Mouse (Mus musculus) heart, postnatal 0 days (tissue): ENCODE measurements around the gene Sema5a. TPM values are rescaled to one million over a fixed set of nuclear protein-coding genes. Genes with fewer than 3 reads are reported as not detected.

Experiments used
- ATAC-seq: fragments of 200-750 bp; cut with Nextera tagmentation; 2 replicates; pipeline ENCODE4 v1.8.0; 2017; ENCODE audit warnings: low read depth, moderate number of reproducible peaks, moderate library complexity; ENCODE audit not compliant: insufficient read depth
- DNase-seq: peaks from one replicate; pipeline ENCODE4 v3.0.0-alpha.2; 2016; ENCODE audit warnings: low spot score
- H3K27ac ChIP-seq: fragments of 300-500 bp; sonication (generic); 2 replicates; pipeline ENCODE4 v1.5.1; 2014; ENCODE audit warnings: low read depth, mild to moderate bottlenecking
- H3K27me3 ChIP-seq: fragments of 300-500 bp; sonication (generic); 2 replicates; pipeline ENCODE4 v1.6.1; 2014; ENCODE audit warnings: low read length, mixed read lengths; ENCODE audit not compliant: control insufficient read depth, insufficient read depth
- H3K36me3 ChIP-seq: fragments of 300-500 bp; sonication (generic); replicated peaks from 2 replicates; pipeline ENCODE4 v1.6.1; 2014; ENCODE audit warnings: low read length, mixed read lengths; ENCODE audit not compliant: control insufficient read depth, insufficient read depth
- H3K4me1 ChIP-seq: fragments of 300-500 bp; sonication (generic); 2 replicates; pipeline ENCODE4 v1.6.1; 2014; ENCODE audit warnings: antibody characterized with exemption; ENCODE audit not compliant: control insufficient read depth, insufficient read depth
- H3K4me2 ChIP-seq: fragments of 300-500 bp; sonication (generic); 2 replicates; pipeline ENCODE4 v1.6.1; 2014; ENCODE audit warnings: low read depth, mild to moderate bottlenecking, low read length, moderate library complexity
- H3K4me3 ChIP-seq: fragments of 300-500 bp; sonication (generic); 2 replicates; pipeline ENCODE4 v1.5.1; 2014; ENCODE audit warnings: low read depth, low read length
- H3K9ac ChIP-seq: fragments of 300-500 bp; sonication (generic); replicated peaks from 2 replicates; pipeline ENCODE4 v1.6.1; 2014; ENCODE audit warnings: low read depth, low read length, mixed read lengths
- H3K9me3 ChIP-seq: fragments of 300-500 bp; sonication (generic); replicated peaks from 2 replicates; pipeline ENCODE4 v1.6.1; 2016; ENCODE audit warnings: low read length; ENCODE audit not compliant: control insufficient read depth
- CTCF ChIP-seq: IDR thresholded peaks from 2 replicates; pipeline ENCODE4 v1.5.1; 2016; ENCODE audit warnings: antibody characterized with exemption, control low read depth, low read depth
- EP300 ChIP-seq: IDR thresholded peaks from 2 replicates; pipeline ENCODE4 v1.6.1; 2016; ENCODE audit warnings: antibody characterized with exemption, low read depth
- WGBS: fragments of 180-500 bp; shearing (Covaris S2); extraction: QIAGEN DNeasy Blood & Tissue Kit; methylation state at CpG from one replicate; pipeline ENCODE4 v1.1.7; 2014; 5-methylcytosine and 5-hydroxymethylcytosine counted together
- polyA plus RNA-seq: library from polyadenylated mRNA; unstranded; fragments of >200 nt; fragmentation: Nextera tagmentation; extraction: Ambion mirVana; gene quantifications from 2 replicates; pipeline ENCODE4 v1.2.1, GENCODE M21; 2015
- total RNA-seq: library from RNA; depleted of rRNA; stranded (reverse); fragments of >200 nt; gene quantifications from 2 replicates; pipeline ENCODE4 v1.2.3, GENCODE M21; 2014; ENCODE audit warnings: low replicate concordance

Sema5a gene
- total and polyA plus RNA-seq, 2 experiments from 2014 or later, result 3.7 to 11.5 TPM

GRCm38 (mm10) chr15:32337810-32338209, 93.2 kb downstream of the Sema5a start:
- Histone ChIP-seq H3K9me3 (no peaks in the 10 kb centered on the region), H3K27ac (no peak overlapping the region), H3K36me3 (no peaks in the 10 kb centered on the region), H3K4me1 (peaks cover 7% of the 10 kb centered on the region; the same call in 1 of the 2 replicates), H3K27me3 (no peaks in the 10 kb centered on the region), H3K4me3 (no peak overlapping the region), H3K9ac (no peak overlapping the region), H3K4me2 (no peak overlapping the region)
- 92% methylated on average over 3 of the region's 3 CpGs for WGBS
- ATAC-seq, result no peak
- TF ChIP-seq CTCF (no peak), EP300 (no peak)
- DNase-seq, result no peak

GRCm38 (mm10) chr15:32338721-32339290, 94.2 kb downstream of the Sema5a start:
- ATAC-seq (no peak), DNase-seq (no peak)
- Histone ChIP-seq H3K4me2 (no peak overlapping the region), H3K27me3 (no peaks in the 10 kb centered on the region), H3K9ac (no peak overlapping the region), H3K9me3 (no peaks in the 10 kb centered on the region), H3K36me3 (no peaks in the 10 kb centered on the region), H3K27ac (no peak overlapping the region), H3K4me3 (no peak overlapping the region), H3K4me1 (peaks cover 2% of the 10 kb centered on the region; the same call in 1 of the 2 replicates)
- WGBS, result 67% methylated on average over 3 of the region's 3 CpGs
- no peak for TF ChIP-seq EP300

GRCm38 (mm10) chr15:32339426-32339825, 94.8 kb downstream of the Sema5a start:
- WGBS, result 56% methylated on average over 5 of the region's 5 CpGs
- ATAC-seq (no peak), DNase-seq (no peak)
- H3K27me3 ChIP-seq, result no peaks in the 10 kb centered on the region
- no peaks in the 10 kb centered on the region for H3K9me3 ChIP-seq
- no peaks in the 10 kb centered on the region for H3K4me1 ChIP-seq
- no peaks in the 10 kb centered on the region for H3K36me3 ChIP-seq
- H3K27ac ChIP-seq, result no peak overlapping the region
- H3K4me3 ChIP-seq, result no peak overlapping the region
- no peak overlapping the region for H3K4me2 ChIP-seq
- no peak overlapping the region for H3K9ac ChIP-seq
- no peak for TF ChIP-seq CTCF
- no peak for TF ChIP-seq EP300

GRCm38 (mm10) chr15:32341423-32341822, 96.8 kb downstream of the Sema5a start:
- Histone ChIP-seq H3K9ac (no peak overlapping the region), H3K27me3 (no peaks in the 10 kb centered on the region), H3K4me1 (no peaks in the 10 kb centered on the region), H3K36me3 (no peaks in the 10 kb centered on the region), H3K27ac (no peak overlapping the region), H3K4me3 (no peak overlapping the region), H3K9me3 (no peaks in the 10 kb centered on the region), H3K4me2 (no peak overlapping the region)
- WGBS, result 43% methylated on average over 2 of the region's 2 CpGs
- DNase-seq (no peak), ATAC-seq (no peak)
- TF ChIP-seq EP300 (no peak), CTCF (no peak)

DNA sequence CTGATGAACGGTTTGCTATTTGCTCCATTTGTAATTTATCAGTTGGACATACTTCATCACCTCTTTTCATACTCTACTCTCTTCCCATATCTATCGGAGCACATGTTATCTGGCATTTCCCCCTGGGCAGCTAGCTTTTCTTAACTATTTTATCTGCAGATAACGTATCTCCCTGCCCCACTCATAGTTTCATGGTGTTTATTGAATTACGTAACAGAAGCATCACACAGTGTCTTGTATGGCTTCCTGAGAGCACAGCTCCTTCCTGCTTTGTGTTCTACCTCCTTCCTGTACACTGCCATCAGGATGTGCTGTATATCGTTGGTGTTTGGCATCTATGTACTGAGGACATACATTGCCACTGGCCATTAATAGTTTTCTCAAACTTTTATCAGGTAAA, 98.9 kb downstream of the Sema5a start:
- ATAC-seq (no peak), DNase-seq (no peak)
- Histone ChIP-seq H3K9ac (no peak overlapping the region), H3K36me3 (no peaks in the 10 kb centered on the region), H3K27me3 (no peaks in the 10 kb centered on the region), H3K4me1 (no peaks in the 10 kb centered on the region), H3K27ac (no peak overlapping the region), H3K9me3 (no peaks in the 10 kb centered on the region), H3K4me3 (no peak overlapping the region), H3K4me2 (no peak overlapping the region)
- WGBS, result 43% methylated on average over 5 of the region's 5 CpGs
- TF ChIP-seq EP300 (no peak), CTCF (no peak)

DNA sequence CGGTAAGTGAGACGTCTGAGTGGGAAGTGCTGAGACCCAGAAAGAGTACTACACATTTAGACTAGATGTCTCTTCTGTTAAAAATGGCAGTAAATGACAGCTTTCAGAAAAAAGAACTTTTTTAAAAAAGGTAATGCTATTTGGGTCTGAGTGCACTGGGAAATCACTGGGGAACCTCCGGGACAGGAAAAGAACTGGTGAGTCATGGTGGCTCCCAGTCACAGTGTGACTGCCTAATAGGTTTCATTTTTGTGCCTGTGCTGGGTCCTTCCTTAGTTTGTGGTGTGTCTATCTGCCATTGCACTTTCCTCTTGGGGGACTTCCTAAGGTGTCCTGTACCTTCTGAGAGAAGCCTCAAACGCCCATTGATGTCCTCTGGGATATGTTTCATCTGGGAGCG, 102.7 kb downstream of the Sema5a start:
- Histone ChIP-seq H3K27me3 (no peaks in the 10 kb centered on the region), H3K4me1 (0 out of 2 replicates have a peak, but pooled peaks cover 3% of the 10 kb centered on the region), H3K4me2 (no peak overlapping the region), H3K36me3 (no peaks in the 10 kb centered on the region), H3K9me3 (no peaks in the 10 kb centered on the region), H3K9ac (no peak overlapping the region), H3K27ac (no peak overlapping the region), H3K4me3 (no peak overlapping the region)
- DNase-seq (no peak), ATAC-seq (no peak; the same call in 1 of the 2 replicates)
- whole genome bisulfite sequencing, result 77% methylated on average over 5 of the region's 5 CpGs
- no peak for TF ChIP-seq CTCF
- no peak for TF ChIP-seq EP300
